ENCODE assay signal across 23 mouse cellular contexts in genomic region chr6:99153682-99154081, GRCm38 (mm10).
A peak's percentile ranks its signal among the peaks of the same experiment; 100 is the strongest.
DNase-seq lines count a peak whose midpoint lies in the region; ATAC-seq and TF ChIP-seq lines count a peak whose summit lies in the region.
"Had no signal": no experiment of that assay in that cellular context is flagged by ENCODE, and none has a peak within 500 bp of the region (broad histone marks: within the 10 kb centered on the region; RNA-seq: fewer than 3 reads in every experiment).

No protein-coding gene starts in this region.

- no peak overlapping the region for H3K4me3 ChIP-seq in liver, adult 2 months (ENCODE audit: insufficient read depth, low read depth, low read length)
- no peak overlapping the region for H3K4me3 ChIP-seq in liver, postnatal 0 days (ENCODE audit: low read depth, low read length)
- H3K4me3 ChIP-seq in G1E (ENCODE audit: low read depth, low read length), result no peak overlapping the region; the same call in 1 of the 2 replicates
- H3K4me3 ChIP-seq in liver, embryonic 14.5 days (ENCODE audit: insufficient read depth in 1 of 2, low read depth in 2 of 2, low read length in 2 of 2), result no peak overlapping the region
- H3K4me3 ChIP-seq in hindbrain, embryonic 10.5 days, result no peak overlapping the region
- no peak overlapping the region for H3K4me3 ChIP-seq in forebrain, embryonic 15.5 days
- H3K4me3 ChIP-seq: embryonic facial prominence, embryonic 12.5 days; embryonic facial prominence, embryonic 15.5 days; hindbrain, embryonic 13.5 days had no signal

- H3K9ac ChIP-seq in liver, adult 2 months (ENCODE audit: low read depth, low read length), result no peak overlapping the region
- no peak overlapping the region for H3K9ac ChIP-seq in liver, postnatal 0 days (replicated peaks)
- H3K9ac ChIP-seq in liver, embryonic 14.5 days (replicated peaks), result no peak overlapping the region
- no peak overlapping the region for H3K9ac ChIP-seq in forebrain, embryonic 15.5 days (replicated peaks)
- H3K9ac ChIP-seq: embryonic facial prominence, embryonic 12.5 days; embryonic facial prominence, embryonic 15.5 days; hindbrain, embryonic 13.5 days had no signal

- TF ChIP-seq EP300 in liver, postnatal 0 days (IDR thresholded peaks at IDR 0.05; ENCODE audit: low read depth), result no peak
- TF ChIP-seq EP300 in liver, embryonic 14.5 days (IDR thresholded peaks at IDR 0.05; ENCODE audit: low read depth), result 0 out of 2 replicates have a peak, but pooled peaks have one; percentile 25

- H3K9me3 ChIP-seq in liver, postnatal 0 days (ENCODE audit: low read length), result no peaks in the 10 kb centered on the region
- no peaks in the 10 kb centered on the region for H3K9me3 ChIP-seq in G1E (replicated peaks)
- H3K9me3 ChIP-seq in liver, embryonic 14.5 days (ENCODE audit: control insufficient read depth, low read length), result no peaks in the 10 kb centered on the region
- no peaks in the 10 kb centered on the region for H3K9me3 ChIP-seq in hindbrain, embryonic 10.5 days
- H3K9me3 ChIP-seq in forebrain, embryonic 15.5 days, result no peaks in the 10 kb centered on the region
- H3K9me3 ChIP-seq: embryonic facial prominence, embryonic 12.5 days; embryonic facial prominence, embryonic 15.5 days; hindbrain, embryonic 13.5 days had no signal

- peak overlapping the region; percentile 30; the same call in 1 of the 2 replicates for H3K27ac ChIP-seq in liver, adult 2 months (replicated peaks; ENCODE audit: insufficient read depth, low read depth, low read length)
- H3K27ac ChIP-seq in liver, postnatal 0 days (ENCODE audit: low read depth), result no peak overlapping the region
- H3K27ac ChIP-seq in liver, embryonic 14.5 days, result no peak overlapping the region
- H3K27ac ChIP-seq in hindbrain, embryonic 10.5 days, result no peak overlapping the region
- no peak overlapping the region for H3K27ac ChIP-seq in forebrain, embryonic 15.5 days (replicated peaks)
- H3K27ac ChIP-seq: embryonic facial prominence, embryonic 12.5 days; embryonic facial prominence, embryonic 15.5 days; hindbrain, embryonic 13.5 days had no signal

- peak; percentile 89 for DNase-seq in liver, adult 2 months (ENCODE audit: extremely low read depth, low read depth, low spot score)
- DNase-seq in liver, postnatal 0 days, result no peak
- DNase-seq in G1E (ENCODE audit: low spot score), result peak; percentile 9
- DNase-seq in liver, embryonic 14.5 days (ENCODE audit: low read depth in 3 of 3, low spot score in 3 of 3), result no peak
- DNase-seq in hindbrain, embryonic 10.5 days (ENCODE audit: low spot score), result no peak
- DNase-seq: adrenal gland, adult 8-10 months; adrenal gland, postnatal 36 days; cerebellum, adult 11 months; cerebellum, adult 2 months; cerebellum, adult 9-11 months; cerebellum, postnatal 25 days; gastrocnemius, postnatal 10 days; heart, adult 11 months had no signal

- H3K36me3 ChIP-seq in liver, adult 2 months (ENCODE audit: control insufficient read depth, insufficient read depth, low read length), result peaks cover 4% of the 10 kb centered on the region; the same call in 1 of the 2 replicates
- no peaks in the 10 kb centered on the region; the same call in 1 of the 2 replicates for H3K36me3 ChIP-seq in liver, postnatal 0 days (replicated peaks; ENCODE audit: insufficient read depth, low read length)
- H3K36me3 ChIP-seq in G1E (replicated peaks), result no peaks in the 10 kb centered on the region
- H3K36me3 ChIP-seq in liver, embryonic 14.5 days (replicated peaks; ENCODE audit: control insufficient read depth, insufficient read depth, low read depth), result no peaks in the 10 kb centered on the region
- H3K36me3 ChIP-seq in hindbrain, embryonic 10.5 days, result no peaks in the 10 kb centered on the region
- H3K36me3 ChIP-seq in forebrain, embryonic 15.5 days, result no peaks in the 10 kb centered on the region
- H3K36me3 ChIP-seq: embryonic facial prominence, embryonic 12.5 days; embryonic facial prominence, embryonic 15.5 days; hindbrain, embryonic 13.5 days had no signal

- no peak for ATAC-seq in liver, postnatal 0 days
- peak; percentile 95 for ATAC-seq in G1E (ENCODE audit: extremely low read depth, insufficient number of reproducible peaks, low FRiP score, poor library complexity, severe bottlenecking)
- ATAC-seq in liver, embryonic 14.5 days (ENCODE audit: insufficient read depth), result no peak; the same call in 1 of the 2 replicates
- ATAC-seq in megakaryocyte-erythroid progenitor cell, adult 5-6 weeks (replicated peaks; ENCODE audit: low FRiP score, low TSS enrichment, poor library complexity, severe bottlenecking), result 0 out of 2 replicates have a peak, but pooled peaks have one; percentile 45
- no peak for ATAC-seq in forebrain, embryonic 15.5 days (replicated peaks)
- ATAC-seq: activated CD4-positive, CD25-positive, alpha-beta regulatory T cell, adult 4 months; CD4-positive, CD25-positive, alpha-beta regulatory T cell, adult 4 months; forebrain, embryonic 14.5 days; hindbrain, embryonic 16.5 days had no signal

- no peak overlapping the region for H3K4me2 ChIP-seq in liver, postnatal 0 days (ENCODE audit: low read depth, low read length)
- H3K4me2 ChIP-seq in liver, embryonic 14.5 days (ENCODE audit: low read depth), result no peak overlapping the region
- no peak overlapping the region for H3K4me2 ChIP-seq in forebrain, embryonic 15.5 days (replicated peaks)
- H3K4me2 ChIP-seq: embryonic facial prominence, embryonic 12.5 days; embryonic facial prominence, embryonic 15.5 days; heart, embryonic 11.5 days; hindbrain, embryonic 13.5 days had no signal

- peaks cover 9% of the 10 kb centered on the region for H3K79me2 ChIP-seq in liver, adult 2 months (ENCODE audit: control insufficient read depth, insufficient read depth, low read length)

- 23% methylated on average over 4 of the region's 4 CpGs for WGBS in liver, adult 2 months
- WGBS in liver, postnatal 0 days (ENCODE audit: insufficient replicate concordance), result 42% methylated on average over 4 of the region's 4 CpGs
- WGBS in liver, embryonic 14.5 days (ENCODE audit: insufficient replicate concordance), result 48% methylated on average over 4 of the region's 4 CpGs
- WGBS in hindbrain, embryonic 10.5 days, result 93% methylated on average over 4 of the region's 4 CpGs
- 95% methylated on average over 4 of the region's 4 CpGs for WGBS in forebrain, embryonic 15.5 days

- TF ChIP-seq POLR2A in liver, adult 2 months (IDR thresholded peaks at IDR 0.05; ENCODE audit: extremely low read depth, insufficient read depth, low read length), result no peak

- no peaks in the 10 kb centered on the region for H3K27me3 ChIP-seq in liver, adult 2 months (ENCODE audit: control insufficient read depth, insufficient read depth, low read length)
- H3K27me3 ChIP-seq in liver, postnatal 0 days (ENCODE audit: insufficient read depth, low read length), result no peaks in the 10 kb centered on the region
- H3K27me3 ChIP-seq in G1E (ENCODE audit: insufficient read depth, low read length), result no peaks in the 10 kb centered on the region
- no peaks in the 10 kb centered on the region for H3K27me3 ChIP-seq in liver, embryonic 14.5 days (ENCODE audit: control insufficient read depth, insufficient read depth, low read length)
- H3K27me3 ChIP-seq in hindbrain, embryonic 10.5 days (ENCODE audit: insufficient read depth, poor library complexity, severe bottlenecking), result no peaks in the 10 kb centered on the region
- no peaks in the 10 kb centered on the region for H3K27me3 ChIP-seq in forebrain, embryonic 15.5 days
- H3K27me3 ChIP-seq: embryonic facial prominence, embryonic 15.5 days; hindbrain, embryonic 13.5 days had no signal

- H3K4me1 ChIP-seq in liver, adult 2 months (ENCODE audit: control insufficient read depth, insufficient read depth, low read length), result peaks cover 7% of the 10 kb centered on the region; the same call in 1 of the 2 replicates
- H3K4me1 ChIP-seq in liver, postnatal 0 days (ENCODE audit: insufficient read depth), result no peaks in the 10 kb centered on the region; the same call in 1 of the 2 replicates
- H3K4me1 ChIP-seq in G1E (ENCODE audit: insufficient read depth, low read depth, low read length), result peaks cover 26% of the 10 kb centered on the region
- peaks cover 0 to 4% of the 10 kb centered on the region in 2 experiments; a peak in 1 of 4 replicates for H3K4me1 ChIP-seq in liver, embryonic 14.5 days (replicated peaks; ENCODE audit: control insufficient read depth in 2 of 2, insufficient read depth in 2 of 2, low read length in 1 of 2)
- H3K4me1 ChIP-seq in hindbrain, embryonic 10.5 days (replicated peaks), result peaks cover 7% of the 10 kb centered on the region; the same call in 1 of the 2 replicates
- H3K4me1 ChIP-seq in forebrain, embryonic 15.5 days, result no peaks in the 10 kb centered on the region
- H3K4me1 ChIP-seq: embryonic facial prominence, embryonic 12.5 days; embryonic facial prominence, embryonic 15.5 days; hindbrain, embryonic 13.5 days had no signal

- no peak for TF ChIP-seq CTCF in liver, adult 2 months (IDR thresholded peaks at IDR 0.05; ENCODE audit: low read depth, low read length)
- no peak for TF ChIP-seq CTCF in liver, postnatal 0 days (IDR thresholded peaks at IDR 0.05; ENCODE audit: low read depth)
- TF ChIP-seq CTCF in G1E (IDR thresholded peaks at IDR 0.05; ENCODE audit: low read depth, low read length), result no peak
- no peak for TF ChIP-seq CTCF in liver, embryonic 14.5 days (IDR thresholded peaks at IDR 0.05; ENCODE audit: low read depth)

Comparison
In these comparisons a context has a peak if more than half of its experiments do, and no peak if none do; other contexts are left out.
1. DNase-seq: peak in liver, adult 2 months (single experiment) and G1E (single experiment); none in liver, postnatal 0 days (single experiment), liver, embryonic 14.5 days (0 of 3) and hindbrain, embryonic 10.5 days (single experiment).
2. ATAC-seq: peak in G1E (single experiment) and megakaryocyte-erythroid progenitor cell, adult 5-6 weeks (single experiment); none in liver, postnatal 0 days (single experiment), liver, embryonic 14.5 days (single experiment) and forebrain, embryonic 15.5 days (single experiment).